Mouse (Mus musculus) olfactory bulb, adult 2 months (tissue): ENCODE measurements around the gene Rfc4.

Experiments used
- CTCF ChIP-seq: fragments of 200-500 bp; IDR thresholded peaks from 2 replicates; pipeline ENCODE4 v1.5.1; 2012; ENCODE audit warnings: low read depth, mild to moderate bottlenecking, low read length, moderate library complexity; ENCODE audit not compliant: insufficient read depth
- POLR2A ChIP-seq: fragments of 200-500 bp; IDR thresholded peaks from 2 replicates; pipeline ENCODE4 v1.6.1; 2012; ENCODE audit warnings: mild to moderate bottlenecking, low read depth, low read length, moderate library complexity; ENCODE audit not compliant: insufficient read depth

DNA sequence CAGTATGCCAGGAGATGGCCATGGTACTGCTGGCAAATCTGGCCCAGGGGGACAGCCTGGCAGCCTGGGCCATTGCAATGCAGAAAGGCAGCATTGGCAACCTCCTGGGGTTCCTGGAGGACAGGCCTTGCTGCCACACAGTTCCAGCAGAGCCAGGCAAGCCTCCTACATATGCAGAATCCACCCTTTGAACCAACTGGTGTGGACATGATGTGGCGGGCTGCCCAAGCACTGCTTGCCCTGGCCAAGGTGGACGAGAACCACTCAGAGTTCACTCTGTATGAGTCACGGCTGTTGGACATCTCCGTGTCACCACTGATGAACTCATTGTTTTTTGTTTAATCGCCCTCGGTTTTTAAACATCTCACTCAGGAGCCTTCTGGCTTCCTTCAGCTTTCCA, 33.4 kb downstream of the Rfc4 start:
- TF ChIP-seq POLR2A (no peak), CTCF (no peak)
